Mouse (Mus musculus): ENCODE results near the gene Cbln1. TPM values are rescaled to one million over a fixed set of nuclear protein-coding genes. Genes with fewer than 3 reads are reported as not detected.

Gene Cbln1
- polyA plus RNA-seq (2012; rRNA removed): 0.27 and 0.45 TPM in 2 replicates

GRCm38 (mm10) chr8:87472271-87473236 is at the start of gene Cbln1:
Gene Cbln1 (minus strand): TSS chr8:87472609.

Other genes with a start within 250 kb of the Cbln1 start
- gene 4933402J07Rik, start 91.2 kb upstream of the Cbln1 start, polyA plus RNA-seq (2012; rRNA removed): not detected in 2 replicates

All from colon, adult 2 months (tissue).